Mouse (Mus musculus): Measurements from ENCODE around the gene Pld2. TPM values are rescaled to one million over a fixed set of nuclear protein-coding genes. Genes with fewer than 3 reads are reported as not detected.

Gene Pld2
- polyA plus RNA-seq, 1 experiment = 0.04 TPM

DNA sequence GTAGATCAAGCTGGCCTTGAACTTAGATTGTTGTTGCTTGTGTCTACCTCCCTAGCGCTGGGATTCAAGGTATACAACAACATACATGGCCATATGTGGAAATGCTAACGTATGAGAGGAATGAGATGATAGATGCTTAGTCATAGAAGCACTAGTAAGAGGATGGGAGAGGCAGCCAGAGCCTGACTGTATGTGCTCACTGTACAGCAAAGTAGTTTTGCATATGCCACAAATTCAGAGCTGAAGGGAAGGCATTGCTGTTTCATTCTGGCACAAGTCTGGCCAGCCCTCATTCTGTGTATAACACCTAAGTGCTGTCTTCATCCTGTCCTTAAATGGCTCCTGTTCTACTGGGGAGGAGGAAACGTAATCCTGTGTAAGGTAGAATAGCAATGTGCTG lies 46.4 kb downstream of the Pld2 start:
- TF ChIP-seq GATA1 (IDR thresholded peaks at IDR 0.05; ENCODE audit: low read length) = no peak

DNA sequence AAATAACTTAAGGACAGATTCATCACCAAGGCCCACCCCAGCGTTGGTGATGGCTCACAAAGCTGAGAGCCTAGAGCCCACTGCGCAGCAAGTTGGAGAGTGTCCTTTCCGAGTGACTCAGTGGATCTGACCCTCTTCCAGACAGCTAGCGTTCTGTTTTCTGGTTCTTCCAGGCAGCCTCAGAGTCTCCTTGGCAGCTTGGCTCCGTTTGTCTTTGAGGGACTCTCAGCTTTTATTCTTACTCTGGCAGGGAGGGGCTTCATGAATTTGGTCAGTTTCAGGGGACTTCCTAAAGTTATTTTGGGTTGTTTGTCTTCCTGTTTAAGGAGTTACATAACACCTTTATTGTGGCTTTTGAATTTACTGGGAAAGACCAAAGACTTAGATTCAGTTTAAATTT lies 47.1 kb downstream of the Pld2 start:
- no peak for TF ChIP-seq GATA1 (IDR thresholded peaks at IDR 0.05; ENCODE audit: low read length)

DNA sequence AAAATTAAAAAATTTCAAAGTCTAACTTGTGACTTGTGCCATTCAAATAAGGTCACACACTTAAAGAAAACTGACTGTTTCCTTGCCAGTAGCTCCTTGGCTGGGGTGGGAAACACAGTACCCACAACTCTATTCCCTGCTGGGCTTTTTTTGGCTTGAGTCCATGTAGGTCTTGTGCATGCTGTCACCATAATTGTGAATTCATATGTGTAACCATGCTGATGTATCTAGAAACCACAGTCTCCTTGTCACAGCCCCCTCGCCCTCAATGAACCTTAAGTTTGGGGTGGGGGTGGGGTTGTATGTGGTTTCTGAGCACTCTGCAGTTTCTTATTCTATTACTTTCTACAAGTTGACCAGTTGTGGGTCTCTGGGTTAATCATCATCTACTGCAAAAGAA lies 51.9 kb downstream of the Pld2 start:
- TF ChIP-seq GATA1 (IDR thresholded peaks at IDR 0.05; ENCODE audit: low read length) = no peak

DNA sequence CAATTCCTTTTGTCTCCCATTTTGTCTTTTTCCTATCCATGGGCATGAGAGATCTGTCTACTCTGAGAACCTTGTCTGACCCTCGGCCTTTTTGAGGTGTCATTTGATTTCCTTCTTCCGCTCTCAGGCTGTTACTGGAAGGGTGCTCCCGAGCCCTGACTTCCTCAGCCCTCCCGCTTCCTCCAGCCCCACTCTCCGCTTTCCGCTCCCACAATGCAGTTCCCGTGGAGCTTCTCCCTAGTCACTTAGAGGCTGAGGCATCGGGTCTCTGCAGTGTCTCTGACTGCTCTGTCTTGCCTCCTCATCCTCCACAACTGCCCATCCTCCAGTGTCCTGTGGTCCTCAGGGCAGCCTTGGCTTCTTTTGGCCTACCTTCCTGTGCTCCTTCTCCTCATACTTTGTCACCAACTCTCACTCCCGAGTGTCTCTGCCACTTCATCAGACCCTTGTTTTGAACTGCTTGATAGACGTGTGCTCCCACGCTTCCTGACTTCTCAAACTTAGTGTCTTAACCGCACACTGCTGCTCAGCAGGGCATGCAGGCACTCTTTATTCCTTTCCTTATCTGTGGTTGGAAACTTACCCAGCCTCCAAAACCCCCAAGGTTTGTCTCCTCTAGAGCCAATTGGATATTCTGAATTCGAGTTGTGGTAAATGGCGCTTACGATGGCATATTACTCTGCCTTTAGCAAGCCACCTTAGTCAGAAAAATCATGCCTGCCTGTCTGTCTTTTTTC lies 54.6 kb downstream of the Pld2 start:
- no peak for TF ChIP-seq GATA1 (IDR thresholded peaks at IDR 0.05; ENCODE audit: low read length)

DNA sequence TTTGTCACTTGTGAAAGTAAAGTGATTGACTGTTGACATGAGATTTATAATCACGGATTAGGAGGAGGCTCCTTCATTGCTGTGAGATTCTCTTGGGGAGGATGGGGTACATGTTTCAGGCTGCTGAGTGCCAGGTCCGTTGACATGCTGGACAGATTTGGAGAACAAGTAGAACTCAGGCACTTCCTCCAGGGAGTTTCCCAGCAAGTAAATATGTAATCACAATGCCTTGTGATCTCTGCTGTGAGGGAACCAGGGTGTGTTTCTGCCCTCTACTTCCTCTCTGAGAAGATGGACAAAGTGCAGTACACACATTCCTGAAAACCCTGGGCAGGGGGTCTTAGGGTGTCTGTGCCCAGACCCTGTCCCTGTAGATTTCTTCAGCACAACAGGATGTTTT lies 55.8 kb downstream of the Pld2 start:
- no peak for TF ChIP-seq GATA1 (IDR thresholded peaks at IDR 0.05; ENCODE audit: low read length)

DNA sequence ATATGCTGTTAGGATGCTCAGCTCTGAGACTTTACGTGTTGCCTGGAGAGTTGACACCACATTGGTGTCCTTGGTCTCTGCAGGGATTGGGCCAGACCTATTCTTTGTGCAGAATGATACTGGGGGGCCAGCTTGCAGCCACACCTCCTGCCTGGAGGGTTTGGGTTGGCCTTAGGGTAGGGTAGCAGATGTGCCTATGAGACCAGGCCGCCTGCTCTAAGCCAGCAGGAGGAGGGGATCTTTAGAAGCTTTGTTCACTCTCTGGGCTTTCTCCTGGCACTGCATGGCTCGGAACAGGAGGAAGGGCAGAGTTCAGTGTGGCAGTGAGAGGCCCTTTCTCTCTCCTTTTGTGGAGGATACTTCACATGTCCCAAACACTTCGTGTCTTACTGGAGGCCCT lies 56.2 kb downstream of the Pld2 start:
- no peak for TF ChIP-seq GATA1 (IDR thresholded peaks at IDR 0.05; ENCODE audit: low read length)

DNA sequence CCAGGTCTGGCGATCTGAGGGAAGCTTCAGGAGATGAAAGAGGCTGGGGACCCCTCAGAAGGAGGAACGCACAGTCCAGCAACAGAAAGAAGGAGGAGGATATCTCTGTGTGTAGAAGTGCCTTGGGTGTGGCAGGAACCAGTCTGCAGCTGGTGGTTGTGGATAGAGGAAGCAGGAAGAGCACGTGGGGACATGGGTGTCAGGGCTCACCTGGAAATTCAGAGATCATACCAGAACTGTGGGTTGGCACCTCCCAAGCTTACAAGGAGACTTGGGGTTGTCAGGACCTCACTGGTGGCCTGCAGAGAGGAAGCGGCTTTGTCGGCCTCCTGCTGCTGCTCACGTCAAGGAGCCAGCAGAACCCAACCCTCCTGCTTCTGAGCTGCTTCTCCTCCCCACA lies 57.4 kb downstream of the Pld2 start:
- no peak for TF ChIP-seq GATA1 (IDR thresholded peaks at IDR 0.05; ENCODE audit: low read length)

DNA sequence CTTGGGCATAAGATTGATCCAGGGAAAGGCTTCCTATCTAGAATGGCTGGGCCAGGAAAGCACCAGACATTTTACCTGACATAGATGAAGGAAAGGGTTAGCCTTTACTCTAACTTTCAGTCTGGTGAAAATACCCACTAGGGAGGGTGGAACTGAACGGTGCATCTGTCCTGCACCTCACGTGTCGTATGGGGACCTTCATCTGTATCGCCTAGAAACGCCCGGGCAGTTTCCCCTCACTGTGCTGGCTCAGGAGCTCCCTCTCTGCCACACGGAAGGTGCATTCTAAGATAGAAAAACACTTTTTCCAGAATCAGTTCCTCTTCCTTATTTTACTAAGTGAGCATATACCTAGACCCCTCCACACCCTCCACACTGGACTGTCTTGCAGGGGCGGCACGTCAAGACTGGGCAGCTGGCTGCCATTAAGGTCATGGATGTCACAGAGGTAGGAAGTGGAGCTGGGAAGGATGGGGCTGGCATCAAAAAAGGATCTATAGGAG lies 58.6 kb downstream of the Pld2 start:
- TF ChIP-seq GATA1 (IDR thresholded peaks at IDR 0.05; ENCODE audit: low read length) = no peak

DNA sequence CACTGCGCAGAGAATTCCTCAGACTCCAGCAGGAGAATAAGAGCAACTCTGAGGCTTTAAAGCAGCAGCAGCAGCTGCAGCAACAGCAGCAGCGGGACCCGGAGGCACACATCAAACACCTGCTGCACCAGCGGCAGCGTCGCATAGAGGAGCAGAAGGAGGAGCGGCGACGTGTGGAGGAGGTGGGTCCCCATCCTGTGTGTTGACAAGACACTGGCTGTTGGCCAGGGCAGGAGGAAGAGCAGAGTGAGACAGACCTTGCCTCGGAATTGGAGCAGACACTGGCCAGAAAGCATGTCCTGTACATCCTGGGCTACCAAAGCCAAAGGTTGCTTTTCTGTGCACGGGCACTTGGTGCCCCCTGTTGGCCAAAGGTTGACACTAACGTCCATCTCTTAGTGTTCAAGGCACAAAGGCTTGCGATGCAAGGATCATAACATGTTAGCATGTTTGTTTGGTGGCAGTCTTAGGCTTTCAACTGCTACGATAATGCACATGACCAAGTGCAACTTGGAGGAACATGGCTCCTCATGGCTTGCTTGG lies 65.2 kb downstream of the Pld2 start:
- no peak for TF ChIP-seq GATA1 (IDR thresholded peaks at IDR 0.05; ENCODE audit: low read length)

DNA sequence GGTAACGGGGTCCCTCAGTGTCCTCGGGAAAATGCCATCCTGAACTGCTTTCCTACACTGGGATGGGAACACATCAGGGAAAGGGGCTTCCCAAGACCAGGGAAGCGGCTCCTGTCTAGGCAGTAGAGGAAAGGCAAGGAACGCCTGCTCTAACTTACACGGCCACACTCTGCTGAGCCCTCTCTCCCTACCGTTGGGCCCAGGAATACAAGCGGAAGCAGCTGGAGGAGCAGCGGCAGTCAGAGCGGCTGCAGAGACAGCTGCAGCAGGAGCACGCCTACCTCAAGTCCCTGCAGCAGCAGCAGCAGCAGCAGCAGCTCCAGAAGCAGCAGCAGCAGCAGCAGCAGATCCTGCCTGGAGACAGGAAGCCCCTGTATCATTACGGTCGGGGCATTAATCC lies 66.9 kb downstream of the Pld2 start:
- no peak for TF ChIP-seq GATA1 (IDR thresholded peaks at IDR 0.05; ENCODE audit: low read length)

DNA sequence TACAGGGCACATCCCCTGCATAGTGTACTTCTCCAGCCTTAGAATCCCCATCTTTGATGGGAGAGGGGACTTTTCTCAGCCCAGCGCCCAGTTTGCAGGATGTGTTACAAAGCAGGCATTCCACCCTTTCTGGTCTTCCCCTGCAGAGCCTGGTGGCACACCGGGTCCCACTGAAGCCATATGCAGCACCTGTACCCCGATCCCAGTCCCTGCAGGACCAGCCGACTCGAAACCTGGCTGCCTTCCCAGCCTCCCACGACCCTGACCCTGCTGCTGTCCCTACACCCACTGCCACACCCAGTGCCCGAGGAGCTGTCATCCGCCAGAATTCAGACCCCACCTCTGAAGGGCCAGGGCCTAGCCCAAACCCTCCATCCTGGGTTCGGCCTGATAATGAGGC lies 67.7 kb downstream of the Pld2 start:
- TF ChIP-seq GATA1 (IDR thresholded peaks at IDR 0.05; ENCODE audit: low read length) = no peak

Other genes with a start within 250 kb of the Pld2 start
- gene Alox12e, start 217.4 kb upstream of the Pld2 start, polyA plus RNA-seq (2012) = not detected in 2 replicates
- not detected in 2 replicates for gene Alox15, start 188.0 kb upstream of the Pld2 start, polyA plus RNA-seq (2012)
- 97.1 and 115 TPM in 2 replicates for gene Pelp1, start 130.0 kb upstream of the Pld2 start, polyA plus RNA-seq (2012)
- gene Arrb2, start 107.4 kb upstream of the Pld2 start, polyA plus RNA-seq (2012) = 202 and 316 TPM in 2 replicates
- 13.3 and 29.5 TPM in 2 replicates for gene Med11, start 88.1 kb upstream of the Pld2 start, polyA plus RNA-seq (2012)
- gene Zmynd15, start 80.6 kb upstream of the Pld2 start, polyA plus RNA-seq (2012) = not detected in 2 replicates
- gene Cxcl16, start 80.1 kb upstream of the Pld2 start, polyA plus RNA-seq (2012) = not detected in 2 replicates
- gene Tm4sf5, start 34.8 kb upstream of the Pld2 start, polyA plus RNA-seq (2012) = not detected in 2 replicates
- gene Vmo1, start 25.4 kb upstream of the Pld2 start, polyA plus RNA-seq (2012) = not detected in 2 replicates
- not detected in 2 replicates for gene Gltpd2, start 20.9 kb upstream of the Pld2 start, polyA plus RNA-seq (2012)
- 201 and 213 TPM in 2 replicates for gene Psmb6, start 14.7 kb upstream of the Pld2 start, polyA plus RNA-seq (2012)
- not detected in 2 replicates for gene Gm40193, start 7.1 kb upstream of the Pld2 start, polyA plus RNA-seq (2012)
- 99.2 and 116 TPM in 2 replicates for gene Mink1, start 22.8 kb downstream of the Pld2 start, polyA plus RNA-seq (2012)
- not detected in 2 replicates for gene 4930544D05Rik, start 75.8 kb downstream of the Pld2 start, polyA plus RNA-seq (2012)
- gene Chrne, start 79.2 kb downstream of the Pld2 start, polyA plus RNA-seq (2012) = not detected in 2 replicates
- gene Gp1ba, start 99.1 kb downstream of the Pld2 start, polyA plus RNA-seq (2012) = 30.8 and 34.3 TPM in 2 replicates
- 82.3 and 110 TPM in 2 replicates for gene Rnf167, start 107.2 kb downstream of the Pld2 start, polyA plus RNA-seq (2012)
- gene Slc25a11, start 107.4 kb downstream of the Pld2 start, polyA plus RNA-seq (2012) = 98.8 and 132 TPM in 2 replicates
- 4,535 and 5,925 TPM in 2 replicates for gene Pfn1, start 114.6 kb downstream of the Pld2 start, polyA plus RNA-seq (2012)
- gene Eno3, start 117.1 kb downstream of the Pld2 start, polyA plus RNA-seq (2012) = 3.4 and 6.5 TPM in 2 replicates
- gene Spag7, start 129.4 kb downstream of the Pld2 start, polyA plus RNA-seq (2012) = 207 and 222 TPM in 2 replicates
- 18.0 and 30.8 TPM in 2 replicates for gene Camta2, start 148.0 kb downstream of the Pld2 start, polyA plus RNA-seq (2012)
- gene Inca1, start 160.1 kb downstream of the Pld2 start, polyA plus RNA-seq (2012) = 0.17 and 0.21 TPM in 2 replicates
- gene Kif1c, start 160.5 kb downstream of the Pld2 start, polyA plus RNA-seq (2012) = 32.5 and 39.5 TPM in 2 replicates
- 2.6 and 3.6 TPM in 2 replicates for gene Zfp3, start 224.1 kb downstream of the Pld2 start, polyA plus RNA-seq (2012)